Mouse (Mus musculus): ENCODE measurements around the gene Lgals4. TPM values are rescaled to one million over a fixed set of nuclear protein-coding genes. Genes with fewer than 3 reads are reported as not detected.

Lgals4 gene
- polyA plus RNA-seq (2015; fragmentation: Nextera tagmentation; extraction: Ambion mirVana), result 11.0 and 14.1 TPM in 2 replicates

GRCm38 (mm10) chr7:28833723-28834347, at the start of gene Lgals4:
TSS of gene Lgals4 (plus strand) at chr7:28833854.

GRCm38 (mm10) chr7:28788307-28789195, 45.1 kb upstream of the Lgals4 start, which contains the start of gene Rinl:
TSS of gene Rinl (plus strand) at chr7:28788969.

GRCm38 (mm10) chr7:28808221-28808941, 25.3 kb upstream of the Lgals4 start, which contains the start of gene Hnrnpl:
TSS of gene Hnrnpl (plus strand) at chr7:28808541.

GRCm38 (mm10) chr7:28824941-28825685, 8.5 kb upstream of the Lgals4 start, which contains the start of gene Ech1:
TSS of gene Ech1 (plus strand) at chr7:28825217.

GRCm38 (mm10) chr7:28863540-28863939, 29.9 kb downstream of the Lgals4 start, which contains the start of gene Lgals7:
TSS of gene Lgals7 (plus strand) at chr7:28863853.

GRCm38 (mm10) chr7:28881199-28881598, 47.5 kb downstream of the Lgals4 start, which contains the start of gene Capn12:
TSS of gene Capn12 (plus strand) at chr7:28881422.

Other genes with a start within 250 kb of the Lgals4 start
- 11.0 and 11.5 TPM in 2 replicates for gene Samd4b, start 235.7 kb upstream of the Lgals4 start, polyA plus RNA-seq (2015; fragmentation: Nextera tagmentation; extraction: Ambion mirVana)
- 5.7 and 6.5 TPM in 2 replicates for gene Pak4, start 235.7 kb upstream of the Lgals4 start, polyA plus RNA-seq (2015; fragmentation: Nextera tagmentation; extraction: Ambion mirVana)
- 0.77 TPM in 1 of 2 replicates, not detected in the other for gene Acp7, start 202.5 kb upstream of the Lgals4 start, polyA plus RNA-seq (2015; fragmentation: Nextera tagmentation; extraction: Ambion mirVana)
- gene Fbxo27, start 141.0 kb upstream of the Lgals4 start, polyA plus RNA-seq (2015; fragmentation: Nextera tagmentation; extraction: Ambion mirVana), result 1.9 and 2.6 TPM in 2 replicates
- 31.7 and 38.9 TPM in 2 replicates for gene Fbxo17, start 117.0 kb upstream of the Lgals4 start, polyA plus RNA-seq (2015; fragmentation: Nextera tagmentation; extraction: Ambion mirVana)
- 81.3 and 93.6 TPM in 2 replicates for gene Mrps12, start 92.0 kb upstream of the Lgals4 start, polyA plus RNA-seq (2015; fragmentation: Nextera tagmentation; extraction: Ambion mirVana)
- 17.2 and 19.4 TPM in 2 replicates for gene Sars2, start 91.9 kb upstream of the Lgals4 start, polyA plus RNA-seq (2015; fragmentation: Nextera tagmentation; extraction: Ambion mirVana)
- gene Ccer2, start 77.7 kb upstream of the Lgals4 start, polyA plus RNA-seq (2015; fragmentation: Nextera tagmentation; extraction: Ambion mirVana), result not detected in 2 replicates
- gene Sirt2, start 67.1 kb upstream of the Lgals4 start, polyA plus RNA-seq (2015; fragmentation: Nextera tagmentation; extraction: Ambion mirVana), result 62.9 and 66.0 TPM in 2 replicates
- gene Nfkbib, start 66.3 kb upstream of the Lgals4 start, polyA plus RNA-seq (2015; fragmentation: Nextera tagmentation; extraction: Ambion mirVana), result 30.2 and 30.6 TPM in 2 replicates
- gene Rinl, start 44.9 kb upstream of the Lgals4 start, polyA plus RNA-seq (2015; fragmentation: Nextera tagmentation; extraction: Ambion mirVana), result 2.5 and 3.7 TPM in 2 replicates
- 135 and 152 TPM in 2 replicates for gene Hnrnpl, start 25.3 kb upstream of the Lgals4 start, polyA plus RNA-seq (2015; fragmentation: Nextera tagmentation; extraction: Ambion mirVana)
- 346 and 375 TPM in 2 replicates for gene Ech1, start 8.6 kb upstream of the Lgals4 start, polyA plus RNA-seq (2015; fragmentation: Nextera tagmentation; extraction: Ambion mirVana)
- gene Lgals7, start 30.0 kb downstream of the Lgals4 start, polyA plus RNA-seq (2015; fragmentation: Nextera tagmentation; extraction: Ambion mirVana), result 0.90 and 22.5 TPM in 2 replicates
- 0.22 and 0.27 TPM in 2 replicates for gene Capn12, start 47.6 kb downstream of the Lgals4 start, polyA plus RNA-seq (2015; fragmentation: Nextera tagmentation; extraction: Ambion mirVana)
- gene Actn4, start 128.5 kb downstream of the Lgals4 start, polyA plus RNA-seq (2015; fragmentation: Nextera tagmentation; extraction: Ambion mirVana), result 91.4 and 114 TPM in 2 replicates
- gene Eif3k, start 148.0 kb downstream of the Lgals4 start, polyA plus RNA-seq (2015; fragmentation: Nextera tagmentation; extraction: Ambion mirVana), result 221 and 242 TPM in 2 replicates
- 1.1 and 1.5 TPM in 2 replicates for gene Map4k1, start 148.2 kb downstream of the Lgals4 start, polyA plus RNA-seq (2015; fragmentation: Nextera tagmentation; extraction: Ambion mirVana)